Mouse (Mus musculus) liver, embryonic 16.5 days (tissue): Measurements from ENCODE around the gene Trmt112. TPM values are rescaled to one million over a fixed set of nuclear protein-coding genes. Genes with fewer than 3 reads are reported as not detected.
"Not testable (repeated sequence)": the region's sequence is repeated elsewhere in the genome, so short reads cannot be mapped to it uniquely, and the experiment has no call there.

Experiments used
- ATAC-seq: fragments of 200-750 bp; cut with Nextera tagmentation; 2 replicates; pipeline ENCODE4 v1.8.0; 2017; ENCODE audit warnings: low read depth, mild to moderate bottlenecking, moderate number of reproducible peaks, moderate library complexity
- H3K27ac ChIP-seq: fragments of 300-500 bp; sonication (generic); 2 replicates; pipeline ENCODE4 v1.5.1; 2014; ENCODE audit warnings: mild to moderate bottlenecking, low read length
- H3K27me3 ChIP-seq: fragments of 300-500 bp; sonication (generic); 2 replicates; pipeline ENCODE4 v1.6.1; 2014; ENCODE audit warnings: low read depth, low read length, mixed read lengths; ENCODE audit not compliant: control insufficient read depth, insufficient read depth
- H3K36me3 ChIP-seq: fragments of 300-500 bp; sonication (generic); 2 replicates; pipeline ENCODE4 v1.6.1; 2014; ENCODE audit warnings: mild to moderate bottlenecking; ENCODE audit not compliant: control insufficient read depth, insufficient read depth
- H3K4me1 ChIP-seq: fragments of 300-500 bp; sonication (generic); 2 replicates; pipeline ENCODE4 v1.6.1; 2014; ENCODE audit warnings: low read depth, low read length, mixed read lengths; ENCODE audit not compliant: control insufficient read depth
- H3K4me2 ChIP-seq: fragments of 300-500 bp; sonication (generic); 2 replicates; pipeline ENCODE4 v1.6.1; 2014; ENCODE audit warnings: low read depth, low read length, mixed read lengths
- H3K4me3 ChIP-seq: fragments of 300-500 bp; sonication (generic); 2 replicates; pipeline ENCODE4 v1.5.1; 2014; ENCODE audit warnings: low read depth, mild to moderate bottlenecking, low read length
- H3K9ac ChIP-seq: fragments of 300-500 bp; sonication (generic); 2 replicates; pipeline ENCODE4 v1.6.1; 2014; ENCODE audit warnings: low read depth, low read length
- H3K9me3 ChIP-seq: fragments of 300-500 bp; sonication (generic); replicated peaks from 2 replicates; pipeline ENCODE4 v1.6.1; 2016; ENCODE audit warnings: low read length; ENCODE audit not compliant: control insufficient read depth
- WGBS: fragments of 180-500 bp; shearing (Covaris S2); extraction: QIAGEN DNeasy Blood & Tissue Kit; methylation state at CpG from one replicate; pipeline ENCODE4 v1.1.7; 2014; ENCODE audit not compliant: insufficient replicate concordance; 5-methylcytosine and 5-hydroxymethylcytosine counted together
- polyA plus RNA-seq: library from polyadenylated mRNA; unstranded; fragments of >200 nt; fragmentation: Nextera tagmentation; extraction: Ambion mirVana; gene quantifications from 2 replicates; pipeline ENCODE4 v1.2.1, GENCODE M21; 2015

The Trmt112 gene
- polyA plus RNA-seq, 1 experiment from 2014 or later, result 57.3 TPM

DNA sequence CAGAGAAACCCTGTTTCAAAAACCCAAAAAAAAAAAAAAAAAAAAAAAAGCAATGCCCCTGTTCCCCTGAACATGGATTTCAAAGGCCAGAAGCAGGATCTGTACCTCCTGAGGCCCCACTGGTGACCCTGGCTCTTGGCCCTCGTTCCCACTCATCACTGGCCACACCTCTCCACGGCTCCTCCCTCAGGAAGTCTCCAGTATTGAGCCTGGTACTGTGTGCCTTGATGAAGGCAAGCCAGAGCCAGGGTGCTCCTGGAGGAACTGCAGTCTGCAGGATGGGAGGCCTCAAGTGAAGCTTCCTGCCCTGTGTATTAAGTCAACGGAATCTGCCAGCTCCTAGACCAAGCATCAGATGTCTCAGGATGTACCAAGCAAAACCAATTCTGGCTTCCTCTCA, 3.3 kb upstream of the Trmt112 start:
- Histone ChIP-seq H3K9ac (no peak overlapping the region), H3K4me1 (peaks cover 15% of the 10 kb centered on the region), H3K4me2 (no peak overlapping the region), H3K9me3 (no peaks in the 10 kb centered on the region), H3K27ac (no peak overlapping the region), H3K36me3 (peaks cover 6% of the 10 kb centered on the region), H3K27me3 (no peaks in the 10 kb centered on the region), H3K4me3 (no peak overlapping the region)
- 58% methylated on average over 3 of the region's 3 CpGs for WGBS
- ATAC-seq, result no peak

DNA sequence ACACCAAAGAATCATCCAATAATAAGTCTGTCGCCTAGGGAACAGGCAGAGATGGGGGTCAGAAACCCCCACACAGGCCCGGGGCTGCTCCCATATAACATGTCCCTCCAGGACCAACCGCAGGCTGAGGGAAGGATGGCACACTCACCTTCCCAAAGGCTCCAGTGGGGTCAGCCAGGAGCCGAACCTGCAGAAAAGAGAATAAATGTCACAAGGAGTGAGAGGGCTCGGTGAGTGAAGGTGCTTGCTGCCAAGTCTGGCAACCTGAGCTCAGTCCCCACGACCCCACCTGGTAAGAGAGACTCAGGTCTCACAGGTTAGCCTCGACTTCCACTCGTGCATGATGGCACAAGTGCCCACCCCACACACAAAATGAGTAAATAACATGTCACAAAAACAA, 2.4 kb upstream of the Trmt112 start:
- ATAC-seq, result no peak
- H3K27ac ChIP-seq, result no peak overlapping the region

DNA sequence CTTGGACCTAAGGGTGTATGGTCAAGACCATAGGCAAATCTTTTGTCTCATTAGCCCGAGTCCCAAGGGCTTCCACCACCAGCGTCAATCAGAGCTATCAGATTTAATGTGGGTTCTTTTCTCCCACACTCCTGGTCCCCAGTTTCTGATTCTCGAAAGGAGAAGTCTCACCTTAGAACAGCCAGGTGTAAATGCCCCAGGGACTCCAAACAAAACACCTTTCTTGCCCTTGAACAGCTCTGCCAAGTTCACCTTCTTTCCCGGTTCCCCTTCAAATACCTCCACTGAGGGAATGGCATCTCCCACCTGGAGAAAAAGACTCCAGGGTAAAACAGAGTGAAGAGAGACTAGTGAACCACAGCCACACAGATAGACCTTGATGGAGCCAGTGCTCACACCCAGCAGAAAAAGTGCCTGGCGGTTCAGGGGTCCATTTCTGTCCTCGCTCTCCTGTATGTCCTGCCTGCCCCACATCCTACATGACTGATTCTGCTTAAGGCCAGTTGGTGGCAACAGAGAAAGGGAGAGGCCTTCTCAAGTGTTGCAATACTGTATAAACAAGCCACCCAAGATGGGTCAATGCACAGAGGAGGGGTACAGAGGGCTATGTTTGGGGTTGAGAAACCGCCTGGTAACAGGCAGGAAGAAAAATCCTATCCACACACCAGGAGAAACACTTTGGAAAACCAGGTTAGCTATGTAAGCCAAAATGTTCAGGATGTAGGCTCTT, 1.5 kb upstream of the Trmt112 start:
- ATAC-seq, result peak; percentile 17; the same call in 1 of the 2 replicates
- Histone ChIP-seq H3K27me3 (no peaks in the 10 kb centered on the region), H3K4me3 (peak overlapping the region; percentile 82), H3K9ac (no peak overlapping the region), H3K36me3 (peaks cover 6% of the 10 kb centered on the region), H3K27ac (peak overlapping the region; percentile 60), H3K4me2 (peak overlapping the region; percentile 90), H3K9me3 (no peaks in the 10 kb centered on the region), H3K4me1 (peaks cover 18% of the 10 kb centered on the region)
- 60% methylated on average over 7 of the region's 7 CpGs for WGBS

More for the DNA sequence above, 2.4 kb upstream of the Trmt112 start:
- Histone ChIP-seq H3K9me3 (no peaks in the 10 kb centered on the region), H3K36me3 (peaks cover 6% of the 10 kb centered on the region), H3K4me1 (peaks cover 18% of the 10 kb centered on the region), H3K4me3 (no peak overlapping the region), H3K27me3 (no peaks in the 10 kb centered on the region), H3K9ac (no peak overlapping the region), H3K4me2 (0 out of 2 replicates have a peak overlapping the region, but pooled peaks have one; percentile 4)
- 72% methylated on average over 8 of the region's 8 CpGs for WGBS

DNA sequence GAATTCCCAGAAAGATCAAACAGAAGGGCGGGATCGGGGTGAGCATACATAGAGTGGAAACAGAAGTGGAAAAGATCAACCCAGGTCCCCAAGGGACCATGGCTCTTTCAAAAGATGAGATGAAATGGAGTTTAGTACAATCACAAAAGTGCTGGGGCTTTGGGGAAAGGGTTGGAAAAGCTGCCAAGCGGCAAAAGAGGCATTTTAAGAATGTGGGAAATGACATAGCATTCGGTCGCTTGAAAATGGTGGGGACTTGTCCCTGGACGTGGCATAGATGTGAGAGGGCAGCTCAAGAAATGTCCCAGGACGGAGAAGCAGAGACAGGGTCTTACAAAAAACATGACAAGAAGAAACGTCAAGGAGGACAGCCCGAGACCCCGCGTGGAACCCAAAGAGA, 477 bp upstream of the Trmt112 start:
- Histone ChIP-seq H3K27me3 (no peaks in the 10 kb centered on the region), H3K4me1 (peaks cover 18% of the 10 kb centered on the region), H3K4me3 (peak overlapping the region; percentile 82), H3K9me3 (no peaks in the 10 kb centered on the region), H3K36me3 (peaks cover 6% of the 10 kb centered on the region), H3K4me2 (peak overlapping the region; percentile 90), H3K27ac (peak overlapping the region; percentile 98), H3K9ac (peak overlapping the region; percentile 75)
- 4% methylated on average over 11 of the region's 11 CpGs for WGBS
- no peak for ATAC-seq

DNA sequence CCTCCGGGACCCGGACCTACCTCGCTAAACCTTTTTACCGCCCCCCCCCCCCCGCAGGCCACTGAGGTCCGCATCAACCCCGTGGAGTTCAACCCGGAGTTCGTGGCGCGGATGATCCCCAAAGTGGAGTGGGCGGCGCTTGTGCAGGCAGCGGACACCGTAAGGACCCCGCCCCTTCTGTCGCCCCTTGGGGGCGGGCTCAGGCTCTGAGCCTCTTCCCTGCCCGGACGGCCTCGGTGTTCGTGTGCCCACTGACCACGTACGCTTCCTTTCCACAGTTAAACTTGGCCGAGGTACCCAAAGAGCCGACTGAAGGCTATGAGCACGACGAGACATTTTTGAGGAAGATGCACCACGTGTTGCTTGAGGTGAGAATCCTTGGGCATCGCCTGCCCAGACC, 808 bp downstream of the Trmt112 start:
- not testable (repeated sequence) for H3K9me3 ChIP-seq, H3K27me3 ChIP-seq, H3K36me3 ChIP-seq
- peak overlapping the region; percentile 82 for H3K4me3 ChIP-seq
- peak overlapping the region; percentile 98 for H3K27ac ChIP-seq
- peak overlapping the region; percentile 75 for H3K9ac ChIP-seq
- H3K4me1 ChIP-seq, result peaks cover 22% of the 10 kb centered on the region
- ATAC-seq, result 0 out of 2 replicates have a peak, but pooled peaks have one; percentile 14
- under 1% methylated on average over 29 of the region's 30 CpGs for WGBS
- peak overlapping the region; percentile 90 for H3K4me2 ChIP-seq

DNA sequence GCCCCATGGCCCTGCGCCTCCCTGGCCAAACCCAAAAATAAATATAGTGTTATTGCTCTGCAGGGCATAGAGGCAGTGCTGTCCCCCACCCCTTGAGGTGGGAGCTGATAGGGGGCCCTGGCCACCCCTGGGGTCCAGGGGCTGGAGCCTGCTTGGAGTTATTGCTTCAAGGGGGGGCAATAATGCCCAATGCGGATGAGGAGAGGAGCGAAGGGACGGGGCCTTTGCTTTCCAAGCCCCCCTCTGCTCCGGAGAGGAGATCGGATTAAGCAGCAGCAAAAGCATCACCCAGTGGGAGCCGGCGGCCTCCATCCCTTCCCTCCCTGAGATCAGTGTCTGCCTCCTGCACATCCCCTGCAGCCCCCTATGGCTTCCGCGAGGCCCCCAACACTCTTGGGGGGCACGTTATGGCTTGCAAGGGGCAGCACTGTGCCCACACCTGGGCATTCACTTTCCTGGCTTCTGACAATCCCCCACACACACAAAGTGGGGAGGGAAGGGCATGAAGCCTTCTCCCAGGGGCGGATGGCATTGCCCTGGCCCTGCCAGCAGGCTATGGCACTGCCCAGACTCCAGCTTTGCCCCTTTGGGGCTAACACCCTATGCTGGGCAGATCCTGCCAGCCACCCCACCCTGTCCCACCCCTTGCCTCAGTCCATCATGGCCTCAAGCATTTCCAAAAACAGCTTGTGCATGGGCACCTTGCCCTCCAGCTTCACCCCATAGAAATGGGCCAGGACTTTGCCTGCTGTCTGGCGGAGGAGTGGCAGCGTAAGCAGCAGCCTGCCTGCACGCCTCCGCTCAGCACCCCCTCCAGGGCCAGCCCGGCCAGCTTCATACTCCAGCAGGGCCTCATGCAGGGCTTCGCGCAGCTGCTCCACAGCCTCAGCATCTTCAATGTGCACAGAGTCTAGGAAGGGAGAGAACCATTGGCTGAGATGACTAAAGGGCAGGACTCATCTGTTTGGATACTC, 1.9 kb downstream of the Trmt112 start:
- Histone ChIP-seq H3K4me1 (peaks cover 29% of the 10 kb centered on the region), H3K4me3 (peak overlapping the region; percentile 22; the same call in 1 of the 2 replicates), H3K36me3 (peaks cover 3% of the 10 kb centered on the region), H3K27ac (no peak overlapping the region), H3K4me2 (peak overlapping the region; percentile 90), H3K9ac (0 out of 2 replicates have a peak overlapping the region, but pooled peaks have one; percentile 26), H3K9me3 (no peaks in the 10 kb centered on the region), H3K27me3 (no peaks in the 10 kb centered on the region)
- 77% methylated on average over 19 of the region's 19 CpGs for WGBS
- no peak for ATAC-seq

DNA sequence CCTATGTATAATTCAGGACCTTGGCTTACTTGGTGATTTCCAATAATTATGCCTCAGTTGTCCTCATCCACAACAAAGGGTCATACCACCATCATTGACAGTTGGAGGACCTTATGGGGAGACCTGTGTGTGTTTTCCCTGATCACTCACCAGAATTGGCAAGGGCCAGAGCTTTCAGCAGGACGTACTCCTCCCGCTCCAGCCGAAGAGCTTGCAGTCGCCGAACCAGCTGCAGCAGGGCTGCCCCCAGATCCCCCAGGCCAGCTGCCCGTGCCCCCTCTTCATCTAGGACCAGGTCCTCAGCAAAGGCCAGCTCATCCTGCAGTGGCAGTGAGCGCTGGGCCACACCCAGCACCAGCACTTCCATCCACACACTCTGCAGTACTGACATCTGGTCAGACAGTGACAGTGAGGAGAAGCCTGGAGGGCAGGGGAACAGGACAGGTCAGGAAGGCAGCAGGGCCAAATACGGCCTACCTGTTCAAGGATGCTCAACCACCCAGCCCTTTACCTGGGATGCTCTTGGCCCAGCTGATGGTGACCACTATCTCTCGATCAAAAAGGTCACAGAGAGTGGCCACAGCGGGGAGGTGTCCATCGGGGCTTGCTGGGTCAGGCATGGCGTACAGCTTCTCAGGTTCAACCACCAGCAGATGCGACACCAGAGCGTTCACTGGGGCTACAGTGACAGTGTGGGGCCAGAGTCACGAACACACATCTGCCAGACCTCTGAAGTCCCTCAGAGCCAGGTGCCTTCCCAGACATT, 2.9 kb downstream of the Trmt112 start:
- Histone ChIP-seq H3K27ac (no peak overlapping the region), H3K9ac (no peak overlapping the region), H3K4me3 (no peak overlapping the region), H3K36me3 (no peaks in the 10 kb centered on the region; the same call in 1 of the 2 replicates), H3K27me3 (no peaks in the 10 kb centered on the region), H3K9me3 (no peaks in the 10 kb centered on the region), H3K4me1 (peaks cover 29% of the 10 kb centered on the region), H3K4me2 (no peak overlapping the region)
- ATAC-seq, result no peak
- WGBS, result 77% methylated on average over 15 of the region's 15 CpGs

DNA sequence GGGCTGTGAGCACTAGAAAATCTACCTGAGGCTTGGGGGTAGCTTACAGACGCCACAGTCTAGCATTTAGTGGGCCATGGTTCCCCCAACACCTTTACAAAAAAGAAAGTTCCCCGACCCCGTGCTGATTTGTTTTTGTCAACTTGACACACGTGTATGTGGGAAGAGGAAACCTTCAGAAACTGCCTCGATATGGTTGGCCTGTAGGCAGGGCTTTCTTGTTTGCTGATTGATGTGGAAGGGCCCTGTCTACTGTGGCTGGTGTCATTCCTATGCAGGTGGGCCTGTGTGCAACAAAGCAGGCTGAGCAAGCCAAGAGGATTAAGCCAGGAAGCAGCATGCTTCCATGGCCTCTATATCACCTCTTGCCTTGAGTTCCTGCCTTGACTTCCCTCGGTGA, 3.5 kb downstream of the Trmt112 start:
- Histone ChIP-seq H3K9ac (no peak overlapping the region), H3K4me3 (no peak overlapping the region), H3K27me3 (no peaks in the 10 kb centered on the region), H3K9me3 (no peaks in the 10 kb centered on the region), H3K4me1 (peaks cover 27% of the 10 kb centered on the region), H3K4me2 (no peak overlapping the region), H3K27ac (no peak overlapping the region), H3K36me3 (no peaks in the 10 kb centered on the region; the same call in 1 of the 2 replicates)
- WGBS, result 63% methylated on average over 6 of the region's 6 CpGs
- no peak for ATAC-seq
